Mouse (Mus musculus): ENCODE results near the gene Il18.
A peak's percentile ranks its signal among the peaks of the same experiment; 100 is the strongest.

Gene Il18

GRCm38 (mm10) chr9:50554241-50555093 is at the start of gene Il18:
Gene Il18, plus strand, starts transcription at chr9:50554827.
- DNase-seq (ENCODE audit: low read depth) = peak; percentile 51

- DNase-seq (ENCODE audit: low read depth) = no peak
Observed at GRCm38 (mm10) chr9:50505405-50505804, 49.2 kb upstream of the Il18 start.

- DNase-seq (ENCODE audit: low read depth) = no peak
Observed at GRCm38 (mm10) chr9:50507570-50507969, 47.1 kb upstream of the Il18 start.

- DNase-seq (ENCODE audit: low read depth) = no peak
Observed at GRCm38 (mm10) chr9:50515462-50515861, 39.2 kb upstream of the Il18 start.

- peak; percentile 65 for DNase-seq (ENCODE audit: low read depth)
Observed at GRCm38 (mm10) chr9:50518781-50519180, 35.8 kb upstream of the Il18 start.

- peak; percentile 82 for DNase-seq (ENCODE audit: low read depth)
Observed at GRCm38 (mm10) chr9:50520748-50521147, 33.9 kb upstream of the Il18 start.

GRCm38 (mm10) chr9:50521562-50521961 is 33.1 kb upstream of the Il18 start:
- DNase-seq (ENCODE audit: low read depth) = no peak

- DNase-seq (ENCODE audit: low read depth) = no peak
Observed at GRCm38 (mm10) chr9:50522574-50522973, 32.1 kb upstream of the Il18 start.

- DNase-seq (ENCODE audit: low read depth) = no peak
Observed at GRCm38 (mm10) chr9:50524936-50525335, 29.7 kb upstream of the Il18 start.

GRCm38 (mm10) chr9:50525585-50525984 is 29.0 kb upstream of the Il18 start:
- peak; percentile 50 for DNase-seq (ENCODE audit: low read depth)

- peak; percentile 55 for DNase-seq (ENCODE audit: low read depth)
Observed at GRCm38 (mm10) chr9:50527860-50528259, 26.8 kb upstream of the Il18 start.

- DNase-seq (ENCODE audit: low read depth) = peak; percentile 99
Observed at GRCm38 (mm10) chr9:50528293-50528892, 26.2 kb upstream of the Il18 start, which contains the start of gene Pts. Gene Pts, minus strand, starts transcription at chr9:50528724.

- peak; percentile 74 for DNase-seq (ENCODE audit: low read depth)
Observed at GRCm38 (mm10) chr9:50530890-50531289, 23.7 kb upstream of the Il18 start.

GRCm38 (mm10) chr9:50533328-50533727 is 21.3 kb upstream of the Il18 start:
- DNase-seq (ENCODE audit: low read depth) = peak; percentile 61

- DNase-seq (ENCODE audit: low read depth) = no peak
Observed at GRCm38 (mm10) chr9:50533791-50534190, 20.8 kb upstream of the Il18 start.

- DNase-seq (ENCODE audit: low read depth) = peak; percentile 41
Observed at GRCm38 (mm10) chr9:50535930-50536329, 18.7 kb upstream of the Il18 start.

- DNase-seq (ENCODE audit: low read depth) = no peak
Observed at GRCm38 (mm10) chr9:50536603-50537135, 18.0 kb upstream of the Il18 start.

- DNase-seq (ENCODE audit: low read depth) = peak; percentile 69
Observed at GRCm38 (mm10) chr9:50537295-50537694, 17.3 kb upstream of the Il18 start.

GRCm38 (mm10) chr9:50540170-50540569 is 14.5 kb upstream of the Il18 start:
- DNase-seq (ENCODE audit: low read depth) = peak; percentile 39

GRCm38 (mm10) chr9:50542401-50542800 is 12.2 kb upstream of the Il18 start:
- no peak for DNase-seq (ENCODE audit: low read depth)

GRCm38 (mm10) chr9:50547859-50548478 is 6.7 kb upstream of the Il18 start:
- no peak for DNase-seq (ENCODE audit: low read depth)

- no peak for DNase-seq (ENCODE audit: low read depth)
Observed at GRCm38 (mm10) chr9:50548936-50549335, 5.7 kb upstream of the Il18 start.

- DNase-seq (ENCODE audit: low read depth) = peak; percentile 37
Observed at GRCm38 (mm10) chr9:50552206-50552605, 2.4 kb upstream of the Il18 start.
